Mouse (Mus musculus) CH12.LX (cell line): ENCODE measurements around the gene Smdt1. TPM values are rescaled to one million over a fixed set of nuclear protein-coding genes. Genes with fewer than 3 reads are reported as not detected.

Experiments
- DNase-seq: peaks from one replicate; pipeline ENCODE4 v3.0.0-alpha.2; 2013; ENCODE audit errors: extremely low read depth
- H3K27ac ChIP-seq: 2 replicates; pipeline ENCODE4 v1.5.1; 2012; ENCODE audit warnings: low read depth, mild to moderate bottlenecking, control low read depth, moderate library complexity; ENCODE audit not compliant: insufficient read depth
- H3K27me3 ChIP-seq: replicated peaks from 2 replicates; pipeline ENCODE3; 2012; ENCODE audit warnings: inconsistent platforms
- H3K36me3 ChIP-seq, 2 experiments: replicated peaks in 1 of 2; 2 replicates each; pipeline versions ENCODE3 to v1.6.1; 2012; ENCODE audit warnings: inconsistent platforms in 1 of 2, low read length in 1 of 2, mild to moderate bottlenecking in 1 of 2, mixed read lengths in 1 of 2, moderate library complexity in 1 of 2; ENCODE audit not compliant: control insufficient read depth in 1 of 2, insufficient read depth in 1 of 2
- H3K4me1 ChIP-seq, 2 experiments: 2 replicates each; pipeline ENCODE4 v1.6.1; 2012; ENCODE audit warnings: inconsistent platforms in 1 of 2, moderate library complexity in 1 of 2; ENCODE audit not compliant: insufficient read depth in 2 of 2, control insufficient read depth in 1 of 2
- H3K4me2 ChIP-seq: 2 replicates; pipeline ENCODE4 v1.6.1; 2012; ENCODE audit warnings: low read depth, mild to moderate bottlenecking, control low read depth; ENCODE audit not compliant: poor library complexity, insufficient read depth, severe bottlenecking
- H3K4me3 ChIP-seq, 3 experiments: fragments of 150-350 bp in 1 of 3; sonication (generic) in 1 of 3; replicated peaks in 1 of 3; 2 replicates each; pipeline versions ENCODE3 to v1.5.1; 2011 to 2012; ENCODE audit warnings: low read depth in 2 of 3, low read length in 2 of 3, mild to moderate bottlenecking in 2 of 3, moderate library complexity in 2 of 3, control low read depth in 1 of 3, improper control_type of control experiment in 1 of 3, inconsistent platforms in 1 of 3, mixed read lengths in 1 of 3; ENCODE audit not compliant: poor library complexity in 1 of 3
- H3K79me2 ChIP-seq: replicated peaks from 2 replicates; pipeline ENCODE4 v1.6.1; 2012; ENCODE audit warnings: mild to moderate bottlenecking, moderate library complexity; ENCODE audit not compliant: control insufficient read depth, poor library complexity, insufficient read depth, severe bottlenecking; ENCODE audit errors: extremely low read depth
- H3K9ac ChIP-seq: 2 replicates; pipeline ENCODE4 v1.6.1; 2012; ENCODE audit warnings: low read depth, mild to moderate bottlenecking, control low read depth, moderate library complexity; ENCODE audit not compliant: insufficient read depth
- H3K9me3 ChIP-seq: replicated peaks from 2 replicates; pipeline ENCODE3; 2012; ENCODE audit warnings: low read length, inconsistent platforms, mixed read lengths
- CHD1 ChIP-seq: IDR thresholded peaks from 2 replicates; pipeline ENCODE4 v1.6.1; 2012; ENCODE audit warnings: low read depth, low read length, improper control_type of control experiment, inconsistent platforms
- CHD2 ChIP-seq: IDR thresholded peaks from 2 replicates; pipeline ENCODE4 v1.6.1; 2011; ENCODE audit warnings: low read length, improper control_type of control experiment
- E2F4 ChIP-seq: IDR thresholded peaks from 2 replicates; pipeline ENCODE4 v1.6.1; 2011; ENCODE audit warnings: low read depth, low read length, improper control_type of control experiment; ENCODE audit not compliant: insufficient replicate concordance
- EP300 ChIP-seq: IDR thresholded peaks from 2 replicates; pipeline ENCODE4 v1.6.1; 2011; ENCODE audit warnings: low read length, improper control_type of control experiment
- ETS1 ChIP-seq: conservative IDR thresholded peaks from 2 replicates; pipeline ENCODE4 v1.6.1; 2012; ENCODE audit warnings: low read depth, mild to moderate bottlenecking, inconsistent platforms, low read length, improper control_type of control experiment, moderate library complexity
- HCFC1 ChIP-seq: IDR thresholded peaks from 2 replicates; pipeline ENCODE4 v1.6.1; 2012; ENCODE audit warnings: low read depth, mild to moderate bottlenecking, inconsistent platforms, low read length, improper control_type of control experiment
- JUN ChIP-seq: IDR thresholded peaks from 2 replicates; pipeline ENCODE4 v1.6.1; 2011; ENCODE audit warnings: low read depth, mild to moderate bottlenecking, low read length, improper control_type of control experiment, moderate library complexity; ENCODE audit not compliant: insufficient read depth
- KAT2A ChIP-seq: IDR thresholded peaks from 2 replicates; pipeline ENCODE4 v1.6.1; 2012; ENCODE audit warnings: low read length, improper control_type of control experiment, inconsistent platforms; ENCODE audit not compliant: insufficient replicate concordance
- MAFK ChIP-seq: IDR thresholded peaks from 2 replicates; pipeline ENCODE4 v1.6.1; 2011; ENCODE audit warnings: low read length, improper control_type of control experiment; ENCODE audit not compliant: insufficient replicate concordance
- MAX ChIP-seq: IDR thresholded peaks from 2 replicates; pipeline ENCODE4 v1.6.1; 2011; ENCODE audit warnings: low read length, improper control_type of control experiment
- MYC ChIP-seq: IDR thresholded peaks from 2 replicates; pipeline ENCODE4 v1.6.1; 2011; ENCODE audit warnings: low read depth, mild to moderate bottlenecking, improper control_type of control experiment, low read length
- PAX5 ChIP-seq: IDR thresholded peaks from 2 replicates; pipeline ENCODE4 v1.6.1; 2012; ENCODE audit warnings: low read length, inconsistent platforms, mixed read lengths
- POLR2AphosphoS2 ChIP-seq: IDR thresholded peaks from 2 replicates; pipeline ENCODE4 v1.6.1; 2011; ENCODE audit warnings: low read depth, low read length, improper control_type of control experiment
- RAD21 ChIP-seq: IDR thresholded peaks from 2 replicates; pipeline ENCODE4 v1.6.1; 2011; ENCODE audit warnings: low read depth, mild to moderate bottlenecking, low read length, improper control_type of control experiment, moderate library complexity
- RCOR1 ChIP-seq: conservative IDR thresholded peaks from 2 replicates; pipeline ENCODE4 v1.6.1; 2012; ENCODE audit warnings: low read depth, mild to moderate bottlenecking, inconsistent platforms, low read length, improper control_type of control experiment
- SIN3A ChIP-seq: IDR thresholded peaks from 2 replicates; pipeline ENCODE4 v1.6.1; 2012; ENCODE audit warnings: low read length, improper control_type of control experiment, inconsistent platforms
- TBP ChIP-seq: conservative IDR thresholded peaks from 2 replicates; pipeline ENCODE4 v1.6.1; 2011; ENCODE audit warnings: low read depth, low read length, improper control_type of control experiment
- TCF12 ChIP-seq: IDR thresholded peaks from 2 replicates; pipeline ENCODE4 v1.6.1; 2014; ENCODE audit warnings: low read depth, mild to moderate bottlenecking, inconsistent platforms, low read length, improper control_type of control experiment
- USF2 ChIP-seq: conservative IDR thresholded peaks from 2 replicates; pipeline ENCODE4 v1.6.1; 2011; ENCODE audit warnings: low read depth, low read length, improper control_type of control experiment
- ZC3H11A ChIP-seq: IDR thresholded peaks from 2 replicates; pipeline ENCODE4 v1.6.1; 2012; ENCODE audit warnings: low read depth, mild to moderate bottlenecking, inconsistent platforms, low read length, improper control_type of control experiment
- ZKSCAN1 ChIP-seq: IDR thresholded peaks from 2 replicates; pipeline ENCODE4 v1.6.1; 2012; ENCODE audit warnings: low read depth, inconsistent platforms, low read length, improper control_type of control experiment, borderline replicate concordance
- ZMIZ1 ChIP-seq: IDR thresholded peaks from 2 replicates; pipeline ENCODE4 v1.6.1; 2012; ENCODE audit warnings: low read depth, mild to moderate bottlenecking, inconsistent platforms, low read length, improper control_type of control experiment
- dilution Hi-C: fragments of 300-500 bp; cut with MboI; formaldehyde crosslinking; loops from 2 replicates; pipeline ENCODE4 v1.14.3; 2020; ENCODE audit warnings: low sequenced_read_pairs; ENCODE audit not compliant: extremely low pct_unique_long_range_greater_than_20kb, extremely low pct_ligation_motif_present
- in situ Hi-C: fragments of 300-500 bp; cut with MboI; formaldehyde crosslinking; loops from 3 replicates; pipeline ENCODE4 v1.14.3; 2019; ENCODE audit warnings: low sequenced_read_pairs, low pct_ligation_motif_present, low pct_unique_long_range_greater_than_20kb, mixed read lengths
- polyA plus RNA-seq: library from polyadenylated mRNA; unstranded; fragments of >175 nt; gene quantifications from 2 replicates; pipeline ENCODE4 v1.2.1, GENCODE M21; 2012; ENCODE audit warnings: low read depth; ENCODE audit not compliant: insufficient read length
- total RNA-seq, 2 experiments: library from RNA; depleted of rRNA; stranded (reverse); fragments of 300-350 nt in 1 of 2; fragments of >200 nt in 1 of 2; gene quantifications; 2 replicates each; pipeline ENCODE4 v1.2.3; 2012 to 2014

Smdt1 gene
- total and polyA plus RNA-seq, 3 experiments = 112 to 171 (median 138) TPM

GRCm38 (mm10) chr15:82350349-82350748 lies 11.6 kb downstream of the Smdt1 start:
- H3K9ac ChIP-seq = no peak overlapping the region
- H3K4me3 ChIP-seq = no peak overlapping the region
- no peaks in the 10 kb centered on the region for H3K27me3 ChIP-seq
- dilution Hi-C loops = no loop called here
- DNase-seq = no peak
- H3K4me1 ChIP-seq = peaks cover 14 to 44% of the 10 kb centered on the region in 2 experiments
- peaks cover 2% of the 10 kb centered on the region for H3K9me3 ChIP-seq
- no peak overlapping the region for H3K4me2 ChIP-seq
- no peak for TF ChIP-seq JUN
- no peak for TF ChIP-seq ZKSCAN1
- no peak for TF ChIP-seq USF2
- TF ChIP-seq E2F4 = no peak
- no peak for TF ChIP-seq CHD2
- TF ChIP-seq ETS1 = no peak
- TF ChIP-seq TCF12 = no peak
- no peak for TF ChIP-seq PAX5
- TF ChIP-seq RCOR1 = no peak
- TF ChIP-seq CHD1 = no peak
- TF ChIP-seq SIN3A = no peak
- TF ChIP-seq POLR2AphosphoS2 = no peak
- TF ChIP-seq HCFC1 = no peak
- TF ChIP-seq TBP = no peak
- TF ChIP-seq ZMIZ1 = no peak
- TF ChIP-seq MAFK = no peak
- H3K36me3 ChIP-seq = peaks cover 29 to 42% of the 10 kb centered on the region in 2 experiments
- in situ Hi-C loops = loop anchor here (10.0 kb wide), 1 partner anchor 64 kb away; no protein-coding TSS in a partner anchor
- no peak overlapping the region for H3K27ac ChIP-seq
- H3K79me2 ChIP-seq = peaks cover 32% of the 10 kb centered on the region

GRCm38 (mm10) chr15:82351480-82351879 lies 12.7 kb downstream of the Smdt1 start:
- H3K27me3 ChIP-seq = no peaks in the 10 kb centered on the region
- peaks cover 2% of the 10 kb centered on the region for H3K9me3 ChIP-seq
- peaks cover 14 to 43% of the 10 kb centered on the region in 2 experiments for H3K4me1 ChIP-seq
- H3K27ac ChIP-seq = no peak overlapping the region
- H3K4me2 ChIP-seq = no peak overlapping the region
- dilution Hi-C loops = no loop called here
- peaks cover 31% of the 10 kb centered on the region for H3K79me2 ChIP-seq
- no peak overlapping the region for H3K4me3 ChIP-seq
- no peak overlapping the region for H3K9ac ChIP-seq
- TF ChIP-seq CHD2 (no peak), SIN3A (no peak), ZMIZ1 (no peak), RAD21 (no peak), MYC (no peak), KAT2A (no peak), ZC3H11A (no peak), EP300 (no peak), MAX (no peak), RCOR1 (no peak), HCFC1 (no peak)
- in situ Hi-C loops = loop anchor here (10.0 kb wide), 1 partner anchor 63 kb away; no protein-coding TSS in a partner anchor
- DNase-seq = no peak
- H3K36me3 ChIP-seq = peaks cover 29 to 42% of the 10 kb centered on the region in 2 experiments
